Mouse (Mus musculus): ENCODE results near the gene Agpat1.

GRCm38 (mm10) chr17:34648141-34648890 lies 44.3 kb downstream of the Agpat1 start:
- TF ChIP-seq POLR2A (IDR thresholded peaks at IDR 0.05; ENCODE audit: extremely low read depth, insufficient read depth, low read length), result no peak
- no peak for TF ChIP-seq CTCF (IDR thresholded peaks at IDR 0.05; ENCODE audit: extremely low read depth, insufficient read depth, low read length)

Data from cortical plate, adult 2 months (tissue).